Mouse (Mus musculus) embryonic facial prominence, embryonic 12.5 days (tissue): ENCODE results near the gene Kcnc3. TPM values are rescaled to one million over a fixed set of nuclear protein-coding genes. Genes with fewer than 3 reads are reported as not detected.
A peak's percentile ranks its signal among the peaks of the same experiment; 100 is the strongest.

Experiments used
- ATAC-seq: fragments of 200-750 bp; cut with Nextera tagmentation; 2 replicates; pipeline ENCODE4 v1.8.0; 2017; ENCODE audit not compliant: insufficient number of reproducible peaks, insufficient read depth, low FRiP score, low TSS enrichment
- H3K27ac ChIP-seq: fragments of 300-500 bp; sonication (generic); 2 replicates; pipeline ENCODE4 v1.5.1; 2016; ENCODE audit warnings: mild to moderate bottlenecking
- H3K27me3 ChIP-seq: fragments of 300-500 bp; sonication (generic); 2 replicates; pipeline ENCODE4 v1.6.1; 2016; ENCODE audit warnings: mild to moderate bottlenecking, moderate library complexity
- H3K36me3 ChIP-seq: fragments of 300-500 bp; sonication (generic); 2 replicates; pipeline ENCODE4 v1.6.1; 2016; ENCODE audit warnings: mild to moderate bottlenecking
- H3K4me1 ChIP-seq: fragments of 300-500 bp; sonication (generic); 2 replicates; pipeline ENCODE4 v1.6.1; 2016
- H3K4me2 ChIP-seq: fragments of 300-500 bp; sonication (generic); replicated peaks from 2 replicates; pipeline ENCODE4 v1.6.1; 2016; ENCODE audit warnings: mild to moderate bottlenecking, moderate library complexity
- H3K4me3 ChIP-seq: fragments of 300-500 bp; sonication (generic); 2 replicates; pipeline ENCODE4 v1.5.1; 2016; ENCODE audit warnings: mild to moderate bottlenecking
- H3K9ac ChIP-seq: fragments of 300-500 bp; sonication (generic); 2 replicates; pipeline ENCODE4 v1.6.1; 2016; ENCODE audit warnings: mild to moderate bottlenecking, moderate library complexity
- H3K9me3 ChIP-seq: fragments of 300-500 bp; sonication (generic); 2 replicates; pipeline ENCODE4 v1.6.1; 2016; ENCODE audit warnings: mild to moderate bottlenecking, moderate library complexity
- WGBS: fragments of 180-500 bp; shearing (Covaris S2); methylation state at CpG from one replicate; pipeline ENCODE4 v1.1.7; 2016; 5-methylcytosine and 5-hydroxymethylcytosine counted together
- polyA plus RNA-seq: library from polyadenylated mRNA; unstranded; fragments of >200 nt; fragmentation: Nextera tagmentation; extraction: Ambion mirVana; gene quantifications from 2 replicates; pipeline ENCODE4 v1.2.1, GENCODE M21; 2016

The Kcnc3 gene
- polyA plus RNA-seq, 1 experiment from 2014 or later = 0.70 TPM

DNA sequence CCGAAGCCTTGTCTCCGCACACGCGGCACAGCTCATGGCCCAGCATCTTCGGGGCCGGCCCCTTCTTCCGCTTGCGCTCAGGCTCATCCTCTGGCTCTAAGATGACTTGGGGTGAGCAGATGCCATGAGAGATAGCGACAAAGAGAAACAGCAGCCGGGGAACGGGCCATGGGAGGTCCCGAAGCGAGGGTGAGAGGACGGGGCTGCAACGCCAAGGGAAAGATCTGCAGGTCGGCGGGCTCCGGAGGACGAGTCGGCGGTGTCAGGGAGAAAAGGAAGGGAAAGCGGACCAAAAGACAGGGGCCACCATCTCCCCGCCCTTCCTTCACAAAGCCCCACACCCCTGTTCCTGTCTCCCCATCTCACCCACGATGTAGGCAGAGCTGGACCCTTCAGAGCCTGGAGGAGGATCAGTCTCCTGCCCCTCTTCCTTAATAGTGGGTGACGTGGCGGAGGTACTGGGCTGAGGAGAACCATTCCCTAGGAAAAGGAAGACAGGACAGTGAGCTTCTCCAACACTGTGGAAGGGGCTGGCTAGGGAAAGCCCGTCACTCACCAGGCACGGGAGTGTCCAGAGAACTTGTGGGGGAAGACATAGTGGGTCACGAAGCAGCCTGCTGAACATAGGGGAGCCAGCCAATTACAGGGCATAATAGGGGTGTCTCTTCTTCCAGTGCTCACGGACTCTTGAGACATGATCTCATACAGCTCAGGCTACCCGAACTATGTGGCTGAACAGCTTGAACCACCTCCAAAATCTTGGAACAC lies 38.1 kb upstream of the Kcnc3 start:
- WGBS = 83% methylated on average over 29 of the region's 31 CpGs

DNA sequence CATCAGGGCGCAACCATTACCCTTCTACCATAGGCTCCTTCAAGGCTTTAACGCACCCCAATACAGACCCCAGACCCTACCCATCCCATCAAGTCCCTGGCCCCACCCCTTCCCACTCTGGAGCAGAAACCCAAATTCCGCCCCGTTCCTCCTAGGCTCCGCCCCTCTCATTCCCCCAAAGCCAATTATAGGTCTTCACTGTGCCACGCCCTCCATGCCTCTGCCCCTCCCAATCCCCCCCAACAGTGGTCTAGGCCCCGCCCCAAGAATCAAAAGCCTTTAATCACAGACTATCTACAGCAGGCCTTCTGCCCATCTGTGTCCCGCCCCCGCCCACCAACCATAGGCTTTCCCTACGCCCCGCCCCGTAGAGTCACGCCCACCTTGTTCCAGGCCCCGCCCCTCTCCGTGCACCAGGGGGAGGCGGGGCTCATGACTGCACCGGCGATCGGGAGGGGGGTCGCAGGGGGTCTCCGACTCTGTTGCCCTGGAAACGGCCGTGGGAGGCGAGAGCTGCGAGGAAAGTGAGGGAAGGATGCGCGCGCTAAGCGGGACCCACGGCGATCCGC lies 37.2 kb upstream of the Kcnc3 start:
- peak; percentile 68 for ATAC-seq
- H3K4me2 ChIP-seq = peak overlapping the region; percentile 47
- peak overlapping the region; percentile 96 for H3K27ac ChIP-seq
- H3K9me3 ChIP-seq = no peaks in the 10 kb centered on the region
- H3K4me3 ChIP-seq = peak overlapping the region; percentile 74
- peak overlapping the region; percentile 48 for H3K9ac ChIP-seq
- WGBS = under 1% methylated on average over 31 of the region's 32 CpGs
- peaks cover 28% of the 10 kb centered on the region for H3K36me3 ChIP-seq
- no peaks in the 10 kb centered on the region for H3K27me3 ChIP-seq
- H3K4me1 ChIP-seq = peaks cover 9% of the 10 kb centered on the region

More for the DNA sequence above, 38.1 kb upstream of the Kcnc3 start:
- Histone ChIP-seq H3K4me3 (peak overlapping the region; percentile 74), H3K36me3 (peaks cover 28% of the 10 kb centered on the region), H3K4me2 (peak overlapping the region; percentile 47), H3K4me1 (peaks cover 15% of the 10 kb centered on the region), H3K27ac (peak overlapping the region; percentile 96; the same call in 1 of the 2 replicates), H3K27me3 (no peaks in the 10 kb centered on the region), H3K9ac (0 out of 2 replicates have a peak overlapping the region, but pooled peaks have one; percentile 12), H3K9me3 (no peaks in the 10 kb centered on the region)
- ATAC-seq = no peak

DNA sequence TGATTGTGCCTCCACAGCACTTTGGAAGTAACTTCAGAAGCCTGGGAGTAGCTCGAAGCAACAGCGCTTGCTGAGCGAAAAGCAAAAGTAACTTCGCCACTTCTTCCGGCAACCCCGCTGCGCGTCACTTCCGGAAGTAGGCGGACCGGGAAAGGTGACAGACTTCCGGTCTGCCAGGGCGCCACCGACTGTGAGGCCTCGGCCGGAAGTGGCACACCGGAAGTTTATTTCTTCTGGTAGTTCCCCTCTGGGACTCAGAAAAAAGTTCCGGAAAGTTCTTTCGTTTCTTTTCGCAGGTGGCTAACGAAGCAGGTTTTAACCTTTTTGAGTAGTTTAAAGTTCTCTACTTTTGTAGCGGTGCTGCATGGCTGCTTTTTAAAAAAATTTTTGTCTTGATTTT lies 36.6 kb upstream of the Kcnc3 start, which contains the start of gene Nr1h2:
TSS of gene Nr1h2 (minus strand) at position 126 of the 400 bp plus-strand sequence.
- Histone ChIP-seq H3K4me2 (peak within 1 kb of the TSS; percentile 47), H3K9me3 (no peaks in the 10 kb centered on the region), H3K4me1 (peaks cover 9% of the 10 kb centered on the region), H3K9ac (peak within 1 kb of the TSS; percentile 48), H3K36me3 (peaks cover 28% of the 10 kb centered on the region), H3K27me3 (no peaks in the 10 kb centered on the region), H3K4me3 (peak within 1 kb of the TSS; percentile 74), H3K27ac (peak within 1 kb of the TSS; percentile 96)
- WGBS = under 1% methylated on average over 22 of the region's 22 CpGs
- ATAC-seq = peak; percentile 54

DNA sequence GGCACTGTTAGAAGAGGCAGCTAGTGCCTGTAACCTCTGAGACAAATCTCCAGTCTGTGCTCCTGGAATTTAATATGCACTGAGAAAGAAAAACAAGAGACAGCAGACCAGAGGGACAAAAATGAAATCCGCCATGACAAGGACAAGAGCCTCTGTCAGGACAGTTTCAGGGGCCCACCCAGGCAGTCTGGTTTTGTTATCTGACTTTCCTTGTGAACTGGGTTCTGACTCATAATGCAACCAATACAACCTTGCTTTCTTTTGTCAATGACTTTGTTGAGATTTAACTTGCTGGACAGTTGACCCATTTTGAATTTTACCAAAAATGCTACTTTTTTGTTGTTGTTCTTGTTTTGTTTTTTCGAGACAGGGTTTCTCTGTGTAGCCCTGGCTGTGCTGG lies 32.8 kb upstream of the Kcnc3 start:
- Histone ChIP-seq H3K27ac (no peak overlapping the region), H3K9me3 (no peaks in the 10 kb centered on the region), H3K27me3 (no peaks in the 10 kb centered on the region), H3K4me2 (no peak overlapping the region), H3K9ac (no peak overlapping the region; the same call in 1 of the 2 replicates), H3K36me3 (no peaks in the 10 kb centered on the region), H3K4me3 (no peak overlapping the region), H3K4me1 (peaks cover 6% of the 10 kb centered on the region)
- WGBS = 70% methylated on average over 2 of the region's 2 CpGs
- no peak for ATAC-seq

DNA sequence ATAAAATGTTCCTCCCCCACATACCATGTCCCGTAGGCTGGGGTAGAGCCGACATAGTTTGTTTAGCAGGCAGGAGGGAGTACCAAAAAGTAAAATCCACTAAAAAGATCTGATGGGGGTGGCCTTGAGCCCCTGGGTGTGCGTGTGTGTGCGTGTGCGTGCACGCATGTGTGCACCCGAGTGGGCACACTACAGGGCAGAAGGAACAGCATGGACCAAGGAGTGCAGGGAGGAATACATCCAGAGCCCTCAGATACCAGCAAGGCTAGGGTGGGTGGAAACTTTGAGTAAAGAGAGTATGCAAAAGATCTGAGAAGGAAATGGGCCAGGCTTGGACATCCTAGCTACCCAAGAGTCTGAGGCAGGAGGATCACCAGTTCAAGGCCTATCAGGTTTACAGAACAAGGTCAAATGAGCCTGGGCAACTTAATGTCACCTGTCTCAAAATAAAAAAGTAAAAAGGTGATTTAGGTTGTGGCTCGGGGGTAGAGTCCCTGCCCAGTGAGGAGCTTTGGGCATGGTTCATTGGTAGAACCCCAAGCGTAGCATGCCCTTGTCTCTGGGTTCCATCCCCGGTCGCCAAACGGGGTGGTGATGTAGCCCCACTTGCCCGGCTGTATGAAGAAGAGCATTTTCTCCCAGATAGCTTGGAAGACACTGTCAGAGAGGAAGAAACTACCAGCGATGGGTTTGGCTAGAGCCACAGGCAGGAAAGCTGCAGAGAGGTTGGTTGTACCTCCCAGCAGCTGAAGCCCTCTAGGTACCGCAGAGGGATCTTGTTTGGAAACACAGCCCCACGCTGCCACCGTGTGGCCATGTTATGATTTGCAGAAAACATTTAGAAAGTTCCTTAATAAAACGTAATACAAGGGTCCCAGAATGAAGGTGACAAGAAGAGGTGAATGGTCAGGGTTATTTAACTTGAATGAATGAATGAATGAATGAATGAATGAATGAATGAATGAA lies 29.7 kb upstream of the Kcnc3 start:
- Histone ChIP-seq H3K9me3 (no peaks in the 10 kb centered on the region), H3K36me3 (no peaks in the 10 kb centered on the region), H3K4me3 (no peak overlapping the region), H3K9ac (no peak overlapping the region), H3K27ac (no peak overlapping the region), H3K27me3 (no peaks in the 10 kb centered on the region), H3K4me2 (no peak overlapping the region), H3K4me1 (no peaks in the 10 kb centered on the region)
- ATAC-seq = no peak
- WGBS = 52% methylated on average over 18 of the region's 18 CpGs

DNA sequence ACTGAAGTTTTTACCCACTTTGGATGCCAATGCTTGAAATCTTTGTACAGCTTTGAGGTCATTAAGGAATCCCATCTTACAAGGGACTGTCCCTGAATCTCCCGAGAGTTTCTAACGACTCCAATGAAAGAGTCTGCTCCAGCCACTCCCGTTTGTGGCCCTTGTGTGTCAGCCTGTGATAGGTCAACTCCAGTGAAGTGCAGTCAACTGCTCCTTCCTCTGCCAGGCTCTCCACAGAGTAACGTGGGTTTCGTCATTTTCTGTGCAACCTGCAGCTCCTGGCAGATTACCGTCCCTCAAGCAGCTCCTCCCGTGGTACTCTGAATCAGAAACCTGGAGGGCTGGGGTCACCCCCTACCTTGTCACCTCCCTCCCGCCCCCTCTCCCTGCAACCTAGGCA lies 27.2 kb upstream of the Kcnc3 start:
- Histone ChIP-seq H3K4me1 (no peaks in the 10 kb centered on the region), H3K36me3 (no peaks in the 10 kb centered on the region), H3K9ac (no peak overlapping the region), H3K27ac (no peak overlapping the region), H3K4me3 (no peak overlapping the region), H3K4me2 (no peak overlapping the region), H3K27me3 (no peaks in the 10 kb centered on the region), H3K9me3 (no peaks in the 10 kb centered on the region)
- no peak for ATAC-seq
- WGBS = 49% methylated on average over 8 of the region's 8 CpGs

DNA sequence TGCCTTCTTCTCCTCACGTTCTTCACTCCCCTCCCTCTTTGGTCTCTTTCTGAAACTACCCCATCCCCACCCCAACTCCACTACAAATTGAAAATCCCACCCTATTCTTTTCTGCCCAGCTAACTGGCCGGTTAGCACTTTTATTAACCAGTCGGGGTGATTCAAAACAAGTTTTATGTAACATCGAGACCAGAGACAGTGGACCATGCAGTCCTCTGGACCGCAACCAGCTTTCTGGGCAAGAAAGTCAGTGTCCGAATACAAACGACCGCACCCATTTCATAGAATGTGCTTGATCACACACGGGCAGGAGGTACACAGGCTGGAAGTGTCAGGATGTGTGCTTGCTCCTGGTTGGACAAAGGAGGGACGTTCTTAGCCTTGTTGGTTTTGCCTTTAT lies 26.0 kb upstream of the Kcnc3 start:
- H3K4me1 ChIP-seq = no peaks in the 10 kb centered on the region

DNA sequence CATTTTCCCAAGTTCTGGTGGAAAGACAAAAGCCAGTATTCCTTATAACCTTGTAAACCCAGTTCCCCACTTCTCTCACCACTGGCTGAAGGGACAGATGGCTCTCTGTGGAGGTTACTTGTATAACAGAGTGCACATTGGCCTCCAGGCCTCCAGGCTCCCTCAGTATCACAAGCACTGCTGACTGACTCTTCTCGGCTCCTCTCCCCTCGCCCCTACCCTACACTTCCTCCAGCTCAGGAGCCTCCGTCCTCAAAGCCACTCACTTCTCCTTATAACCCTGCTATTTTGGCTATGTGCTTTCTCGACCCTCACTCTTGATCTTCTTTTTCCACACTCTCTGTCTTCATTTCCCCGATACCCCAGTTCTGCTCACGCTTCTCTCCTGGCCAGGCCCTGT lies 25.1 kb upstream of the Kcnc3 start:
- 75% methylated on average over 6 of the region's 6 CpGs for WGBS
- no peak for ATAC-seq
- no peak overlapping the region for H3K27ac ChIP-seq
- no peak overlapping the region for H3K9ac ChIP-seq
- H3K4me3 ChIP-seq = no peak overlapping the region
- no peak overlapping the region for H3K4me2 ChIP-seq
- H3K4me1 ChIP-seq = no peaks in the 10 kb centered on the region
- no peaks in the 10 kb centered on the region for H3K9me3 ChIP-seq
- no peaks in the 10 kb centered on the region for H3K27me3 ChIP-seq
- no peaks in the 10 kb centered on the region for H3K36me3 ChIP-seq

More for the DNA sequence above, 26.0 kb upstream of the Kcnc3 start:
- no peak overlapping the region for H3K27ac ChIP-seq
- H3K4me3 ChIP-seq = no peak overlapping the region
- WGBS = 82% methylated on average over 10 of the region's 10 CpGs
- no peak overlapping the region for H3K4me2 ChIP-seq
- H3K9ac ChIP-seq = no peak overlapping the region
- no peaks in the 10 kb centered on the region for H3K36me3 ChIP-seq
- no peaks in the 10 kb centered on the region for H3K27me3 ChIP-seq
- no peak for ATAC-seq
- H3K9me3 ChIP-seq = no peaks in the 10 kb centered on the region

DNA sequence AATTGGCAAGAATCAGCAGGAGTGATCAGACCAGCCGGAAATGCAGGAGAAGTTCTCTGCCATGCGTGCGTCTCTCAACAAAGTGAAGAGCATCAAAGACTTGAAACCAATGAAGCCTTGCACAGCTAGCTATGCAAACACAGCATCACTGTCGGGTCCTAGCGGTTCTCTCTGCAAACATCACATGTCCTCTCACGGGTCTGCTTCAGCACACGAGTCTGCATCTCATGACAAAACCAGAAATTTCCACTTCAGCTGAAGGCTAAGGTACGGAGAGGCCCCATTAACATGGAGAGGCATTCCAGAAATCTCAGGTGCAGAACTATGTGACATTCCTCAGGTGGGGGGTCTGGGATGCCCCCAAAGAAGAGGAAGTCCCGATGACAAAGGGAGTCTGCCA lies 21.7 kb upstream of the Kcnc3 start:
- no peak overlapping the region for H3K9ac ChIP-seq
- ATAC-seq = no peak
- H3K36me3 ChIP-seq = no peaks in the 10 kb centered on the region
- H3K9me3 ChIP-seq = no peaks in the 10 kb centered on the region
- H3K27ac ChIP-seq = no peak overlapping the region
- no peak overlapping the region for H3K4me3 ChIP-seq
- no peak overlapping the region for H3K4me2 ChIP-seq
- 71% methylated on average over 9 of the region's 9 CpGs for WGBS
- no peaks in the 10 kb centered on the region for H3K27me3 ChIP-seq
- no peaks in the 10 kb centered on the region for H3K4me1 ChIP-seq

DNA sequence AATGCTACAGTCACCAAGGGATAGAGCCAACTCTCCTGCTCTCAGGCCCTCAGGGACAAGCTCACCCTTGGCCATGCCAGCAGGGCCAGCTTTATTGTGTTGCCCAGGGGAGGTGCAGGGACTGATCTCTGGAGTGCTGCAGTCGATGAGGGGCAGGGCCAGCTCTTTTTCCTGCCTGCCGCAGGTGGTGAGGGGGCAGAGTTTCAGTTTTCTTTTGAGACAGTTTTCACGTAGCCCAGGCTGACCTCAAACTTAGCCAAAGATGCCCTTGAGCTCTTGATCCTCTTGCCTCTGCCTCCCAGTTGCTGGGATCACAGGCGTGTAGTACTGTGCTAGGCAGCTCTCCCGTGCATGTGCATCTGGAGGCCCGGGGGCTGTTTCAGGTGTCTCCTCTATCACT lies 19.5 kb upstream of the Kcnc3 start:
- H3K27ac ChIP-seq = no peak overlapping the region
- no peaks in the 10 kb centered on the region for H3K9me3 ChIP-seq
- H3K4me1 ChIP-seq = no peaks in the 10 kb centered on the region
- WGBS = 81% methylated on average over 6 of the region's 6 CpGs
- no peaks in the 10 kb centered on the region for H3K27me3 ChIP-seq
- no peaks in the 10 kb centered on the region for H3K36me3 ChIP-seq
- no peak overlapping the region for H3K4me2 ChIP-seq
- H3K4me3 ChIP-seq = no peak overlapping the region
- ATAC-seq = no peak
- H3K9ac ChIP-seq = no peak overlapping the region

DNA sequence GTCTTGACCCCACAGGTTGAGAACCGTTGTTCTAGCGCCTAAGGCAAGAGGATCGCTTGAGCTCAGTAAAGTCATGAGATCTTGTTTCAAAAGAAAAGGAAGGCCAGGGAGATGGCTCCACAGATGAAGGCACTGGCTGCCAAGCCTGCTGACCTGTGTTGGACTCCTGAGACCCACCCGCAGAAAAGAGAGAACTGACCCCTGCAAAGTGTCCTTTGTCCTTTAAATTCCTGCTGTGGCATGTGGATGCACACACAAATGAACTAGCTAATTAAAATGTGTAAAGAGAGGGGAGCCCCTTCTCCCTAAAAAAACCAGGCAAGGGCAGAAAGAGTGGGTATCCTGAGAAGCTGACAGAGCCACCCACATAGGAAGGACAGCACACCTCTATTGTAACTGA lies 18.7 kb upstream of the Kcnc3 start:
- WGBS = 31% methylated on average over 4 of the region's 4 CpGs
- ATAC-seq = no peak
- H3K4me2 ChIP-seq = no peak overlapping the region
- H3K36me3 ChIP-seq = no peaks in the 10 kb centered on the region
- H3K27ac ChIP-seq = no peak overlapping the region
- no peaks in the 10 kb centered on the region for H3K4me1 ChIP-seq
- no peaks in the 10 kb centered on the region for H3K9me3 ChIP-seq
- no peak overlapping the region for H3K4me3 ChIP-seq
- no peak overlapping the region for H3K9ac ChIP-seq
- no peaks in the 10 kb centered on the region for H3K27me3 ChIP-seq
